Mouse (Mus musculus) left cerebral cortex, postnatal 36 days (tissue): ENCODE measurements around the gene Gga2. TPM values are rescaled to one million over a fixed set of nuclear protein-coding genes. Genes with fewer than 3 reads are reported as not detected.
A peak's percentile ranks its signal among the peaks of the same experiment; 100 is the strongest.

Experiments
- DNase-seq, 2 experiments: peaks; one replicate each; pipeline ENCODE4 v3.0.0; 2021 to 2022; ENCODE audit warnings: low spot score in 2 of 2, mixed read lengths in 1 of 2
- intact Hi-C: fragments of 180-260 bp; cut with DNase I; formaldehyde crosslinking; loops from one replicate; pipeline ENCODE4 v1.15.1; 2025
- total RNA-seq, 2 experiments: library from RNA; stranded (reverse); gene quantifications; 2 replicates each; pipeline ENCODE4 v1.2.3; 2021

Gga2 gene
- total RNA-seq, 2 experiments from 2014 or later = 26.8 to 34.8 TPM

DNA sequence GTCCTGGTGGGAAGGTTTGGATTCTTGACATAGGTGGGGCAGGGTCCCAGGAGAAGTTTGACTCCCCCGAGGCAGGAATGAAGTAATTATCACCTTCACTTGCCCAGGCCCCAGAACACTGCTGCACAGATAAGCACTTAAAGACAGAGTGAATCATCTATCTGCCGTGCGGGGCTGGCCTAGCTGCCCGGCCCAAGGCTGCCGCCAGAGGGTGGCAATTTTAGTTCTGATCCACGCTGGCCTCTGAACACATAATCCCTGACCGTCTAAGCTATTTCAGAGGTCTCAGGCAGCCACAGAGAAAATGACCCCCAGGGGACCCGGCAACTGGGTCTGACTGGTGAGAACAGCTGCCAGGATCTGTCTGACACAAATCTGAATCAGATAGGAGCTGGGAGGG is 5.9 kb downstream of the Gga2 start:
- DNase-seq = no peak
- intact Hi-C loops = no loop called here

DNA sequence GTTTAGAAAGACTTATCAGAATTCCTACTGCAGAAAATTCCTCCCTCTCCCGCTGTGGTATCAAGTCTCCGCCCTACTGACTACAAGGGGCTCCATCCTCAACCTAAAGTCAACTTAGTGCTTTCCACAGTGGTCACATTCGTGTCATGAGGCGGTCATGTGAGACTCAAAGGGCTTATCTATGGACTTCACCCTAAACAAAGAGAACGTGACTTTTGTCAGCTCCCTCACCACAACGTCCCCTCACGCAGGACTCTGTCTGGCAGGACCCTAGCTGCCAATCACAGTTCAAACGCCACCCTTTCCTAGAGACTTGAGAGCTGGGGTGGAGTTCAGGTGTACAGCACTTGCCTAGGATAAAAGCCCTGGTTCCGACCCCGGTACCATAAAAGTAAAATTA is 8.1 kb downstream of the Gga2 start:
- intact Hi-C loops = no loop called here
- no peak for DNase-seq

DNA sequence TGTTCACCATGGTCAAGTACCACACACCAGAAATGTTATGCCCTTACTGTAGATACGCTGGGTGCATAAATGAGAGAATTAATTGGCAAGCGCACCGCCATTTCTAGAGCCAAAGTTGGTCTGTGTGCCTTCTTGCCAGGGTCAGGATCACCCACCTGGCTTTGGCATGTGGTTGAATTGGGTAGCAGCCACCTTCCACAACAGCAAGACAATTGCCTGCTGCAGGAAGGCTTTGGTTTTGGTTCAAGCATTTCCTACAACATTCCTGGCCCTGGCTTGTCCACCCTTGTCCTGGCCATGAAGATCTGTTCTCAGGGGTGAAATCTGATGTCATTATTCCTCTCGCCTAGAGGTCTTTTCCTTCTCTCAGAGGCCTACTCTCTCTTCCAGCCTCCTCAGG is 8.7 kb downstream of the Gga2 start:
- intact Hi-C loops = no loop called here
- no peak for DNase-seq

- intact Hi-C loops = no loop called here
These were observed 20.6 kb downstream of the Gga2 start for GRCm38 (mm10) chr7:122000396-122000795.

DNA sequence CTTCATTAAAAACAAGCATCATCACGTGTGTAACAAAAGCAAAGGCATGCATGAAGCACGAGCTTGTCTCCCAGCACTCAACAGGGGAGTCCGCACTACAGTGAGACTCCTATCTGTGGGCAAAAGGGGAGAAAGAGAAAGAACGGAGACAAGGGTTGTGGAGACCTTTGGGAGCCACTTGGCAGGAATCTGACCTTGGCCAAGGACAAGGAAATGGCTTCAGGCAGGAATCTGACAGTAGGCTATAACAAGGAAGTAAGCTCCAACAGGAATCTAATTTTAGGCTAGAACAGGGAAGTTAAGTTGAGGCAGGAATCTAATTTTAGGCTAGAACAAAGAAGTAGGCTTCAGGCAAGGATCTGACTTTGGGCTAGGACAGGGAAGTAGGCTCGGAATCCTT is 25.1 kb downstream of the Gga2 start:
- DNase-seq = no peak
- intact Hi-C loops = no loop called here

More at GRCm38 (mm10) chr7:122000396-122000795, 20.6 kb downstream of the Gga2 start:
- no peak for DNase-seq

DNA sequence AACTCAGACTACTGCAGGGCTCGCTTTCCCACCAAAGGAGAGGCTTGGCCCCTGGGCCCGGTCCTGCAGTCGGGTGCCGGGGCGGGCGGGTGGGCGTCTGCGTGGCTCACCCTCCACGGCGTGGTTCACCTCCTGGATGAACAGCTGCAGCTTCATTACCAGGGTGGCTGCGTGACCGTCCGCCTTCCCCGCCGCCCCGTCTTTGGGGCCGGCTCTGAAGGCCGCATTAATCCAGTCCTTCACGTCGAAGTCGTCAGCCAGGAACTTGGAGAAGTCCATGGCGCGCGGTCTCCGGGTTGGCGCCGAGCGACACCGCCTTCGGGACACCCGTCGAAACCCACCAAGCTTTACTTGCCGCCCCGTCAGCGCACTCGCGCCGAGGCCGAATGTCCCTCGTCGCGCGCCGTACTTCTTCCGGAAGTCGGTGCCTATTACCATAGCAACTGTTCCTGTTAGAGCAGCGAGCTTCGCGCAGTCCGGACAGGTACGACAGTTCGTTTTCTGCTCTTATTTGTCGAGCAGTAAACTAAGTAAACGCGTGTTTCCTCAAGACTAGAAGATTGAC is 39.6 kb downstream of the Gga2 start, which contains the start of gene Cog7:
Gene Cog7 (minus strand): TSS at position 405 of the 565 bp plus-strand sequence.
- intact Hi-C loops = no loop called here
- peak; percentile 92 for DNase-seq

- intact Hi-C loops = no loop called here
These were observed 46.0 kb downstream of the Gga2 start for GRCm38 (mm10) chr7:121975031-121975430.

GRCm38 (mm10) chr7:121971698-121972097 is 49.3 kb downstream of the Gga2 start:
- intact Hi-C loops = no loop called here
- no peak for DNase-seq

More at GRCm38 (mm10) chr7:121975031-121975430, 46.0 kb downstream of the Gga2 start:
- DNase-seq = no peak

DNA sequence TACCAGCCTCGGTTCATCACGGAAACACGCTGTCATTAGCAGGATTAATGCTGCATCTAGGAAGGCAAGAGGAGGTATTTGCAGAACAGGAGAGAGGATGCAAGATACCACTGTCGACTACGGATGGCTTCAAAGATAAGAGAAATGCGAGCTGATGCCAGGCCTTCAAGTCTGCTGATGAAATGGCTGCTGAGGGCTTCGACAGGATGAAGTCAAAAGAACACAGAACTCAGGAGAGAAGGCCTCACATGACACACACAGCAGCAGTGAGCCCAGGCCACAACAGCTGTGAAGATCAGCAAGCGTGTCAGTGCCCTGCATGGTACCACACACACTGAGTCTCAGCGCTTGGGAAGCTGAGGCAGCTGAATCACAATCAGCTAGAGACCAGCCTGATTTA is 50.8 kb downstream of the Gga2 start:
- intact Hi-C loops = no loop called here
- DNase-seq = no peak

GRCm38 (mm10) chr7:121968816-121969215 is 52.2 kb downstream of the Gga2 start:
- intact Hi-C loops = no loop called here
- no peak for DNase-seq

DNA sequence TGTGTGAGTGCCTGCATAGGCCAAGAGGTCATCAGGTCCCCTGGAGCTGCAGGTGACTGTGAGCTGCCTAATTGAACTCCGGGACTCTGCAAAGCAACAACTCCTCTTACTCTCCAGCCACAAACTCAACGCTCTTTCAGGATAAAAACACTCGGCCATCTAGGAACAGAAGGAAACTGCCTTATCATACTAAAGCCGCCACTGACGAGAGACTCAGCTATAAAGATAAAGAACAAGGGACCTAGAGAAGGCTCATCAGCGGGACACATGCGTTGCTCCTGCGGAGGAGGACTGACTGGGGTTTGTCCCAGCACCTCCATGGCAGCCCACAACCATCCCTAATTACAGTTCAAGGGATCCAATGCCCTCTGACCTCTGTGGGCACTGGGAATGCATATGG is 52.8 kb downstream of the Gga2 start:
- intact Hi-C loops = no loop called here

GRCm38 (mm10) chr7:121966169-121966568 is 54.9 kb downstream of the Gga2 start:
- no peak for DNase-seq
- intact Hi-C loops = no loop called here

More for the DNA sequence above, 52.8 kb downstream of the Gga2 start:
- DNase-seq = no peak

DNA sequence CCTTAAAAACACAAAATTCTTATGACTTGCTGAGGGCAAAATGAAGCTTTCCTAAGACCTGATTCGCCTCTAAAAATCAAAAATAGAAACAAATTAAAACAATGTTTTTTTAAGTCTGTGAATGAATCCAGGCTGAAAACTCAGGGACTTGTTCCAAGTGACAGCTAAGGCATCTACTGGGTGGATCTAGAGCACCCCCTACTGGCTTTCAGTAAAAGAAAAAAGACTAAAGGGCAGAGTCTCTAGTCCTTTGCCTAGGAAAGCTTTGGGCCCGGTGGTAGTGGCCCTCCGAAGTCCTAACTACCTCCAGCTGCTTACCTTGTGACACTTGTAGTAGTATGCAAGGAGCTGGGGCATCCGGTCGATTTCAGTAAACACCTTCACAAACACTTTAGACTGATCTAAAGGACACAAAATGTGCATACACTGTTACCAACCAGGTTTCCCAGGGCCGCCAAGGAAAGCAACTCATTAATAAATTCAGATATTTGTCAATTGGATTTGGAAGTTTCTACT is 57.1 kb downstream of the Gga2 start:
- intact Hi-C loops = loop anchor here (2.0 kb wide), 1 partner anchor 229 kb away; the partner anchor contains the start of gene Scnn1g
- peak in 1 of 2 experiments; percentile 39 for DNase-seq

DNA sequence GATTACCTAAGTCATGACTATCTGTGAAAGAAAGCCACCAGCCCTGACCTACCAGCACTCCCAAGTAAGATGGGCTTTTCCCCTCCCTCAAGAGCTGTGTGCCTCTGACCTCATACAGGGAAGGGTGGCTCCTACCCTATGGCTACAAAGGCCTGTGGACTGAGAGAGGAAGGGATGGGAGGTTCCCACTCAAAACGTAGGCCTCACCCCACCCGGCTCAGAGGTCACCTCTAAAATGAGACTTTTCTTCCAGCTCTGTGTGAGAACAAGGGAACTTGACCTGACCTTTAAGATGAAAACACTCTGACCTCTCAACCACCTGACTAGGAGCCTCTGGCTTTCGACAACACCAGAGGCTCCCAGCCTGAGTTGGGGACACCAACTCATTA is 58.5 kb downstream of the Gga2 start:
- intact Hi-C loops = loop anchor here (2.0 kb wide), 1 partner anchor 228 kb away; the partner anchor contains the start of gene Scnn1g
- DNase-seq = no peak

- no peak for DNase-seq
- intact Hi-C loops = loop anchor here (2.0 kb wide), 1 partner anchor 227 kb away; the partner anchor contains the start of gene Scnn1g
These were observed 59.0 kb downstream of the Gga2 start for GRCm38 (mm10) chr7:121961913-121962570.

DNA sequence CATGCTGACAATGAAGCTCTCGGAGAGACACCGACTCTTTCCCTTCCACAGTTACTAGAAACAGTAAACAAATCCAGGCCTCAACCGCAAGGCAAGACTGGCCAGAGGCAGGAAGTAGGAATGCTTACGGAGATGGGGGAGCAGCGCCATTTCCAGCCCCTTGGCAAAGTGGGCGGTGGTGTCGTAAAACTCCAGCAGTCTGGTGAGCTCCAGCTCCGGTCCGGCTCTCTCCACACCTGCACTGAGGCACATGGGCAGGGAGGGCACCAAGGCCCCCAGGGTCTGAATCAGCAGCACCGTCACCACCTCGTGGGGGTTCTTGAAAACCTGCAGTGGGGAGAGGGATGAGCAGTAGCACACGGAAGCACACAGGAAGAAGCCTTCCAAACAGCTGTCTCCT is 65.2 kb downstream of the Gga2 start:
- intact Hi-C loops = no loop called here

DNA sequence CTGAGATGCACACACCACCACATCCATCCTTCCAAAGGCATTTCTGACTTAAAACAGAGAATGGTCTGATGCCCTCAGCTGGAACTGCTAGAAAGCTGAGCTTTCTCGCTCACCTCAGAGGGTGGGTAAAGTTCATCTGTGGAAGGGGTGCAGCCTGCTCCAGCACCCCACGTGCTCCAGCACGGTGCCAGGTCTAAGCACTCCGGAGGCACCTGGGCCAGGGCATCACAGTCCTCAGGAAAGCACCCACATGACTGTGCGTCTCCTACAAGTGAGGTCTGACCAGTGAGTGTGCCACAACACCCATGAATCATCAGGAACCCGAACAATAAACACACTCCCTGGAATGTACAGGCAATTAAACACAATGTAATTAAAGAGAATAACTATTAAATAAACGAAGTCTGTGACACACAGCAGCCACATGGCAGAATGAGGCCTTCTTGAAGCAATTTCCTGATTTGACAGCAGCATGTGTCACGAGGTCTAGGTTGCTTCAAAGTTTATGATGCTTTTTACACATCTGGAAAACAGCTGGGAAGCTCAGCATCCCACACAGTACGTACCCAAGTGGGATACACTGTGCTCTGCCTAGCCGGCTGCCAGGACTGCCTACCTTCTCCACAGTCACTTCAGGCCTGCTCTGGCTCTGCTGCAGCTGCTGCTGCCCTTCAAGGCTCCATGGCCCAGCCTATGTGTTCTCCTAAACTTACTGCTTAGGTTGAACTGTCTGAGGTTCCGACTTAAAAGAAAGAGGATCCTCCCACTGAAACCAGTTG is 65.9 kb downstream of the Gga2 start:
- DNase-seq = no peak
- intact Hi-C loops = no loop called here

More for the DNA sequence above, 65.2 kb downstream of the Gga2 start:
- no peak for DNase-seq

GRCm38 (mm10) chr7:121947513-121947912 is 73.5 kb downstream of the Gga2 start:
- intact Hi-C loops = no loop called here

DNA sequence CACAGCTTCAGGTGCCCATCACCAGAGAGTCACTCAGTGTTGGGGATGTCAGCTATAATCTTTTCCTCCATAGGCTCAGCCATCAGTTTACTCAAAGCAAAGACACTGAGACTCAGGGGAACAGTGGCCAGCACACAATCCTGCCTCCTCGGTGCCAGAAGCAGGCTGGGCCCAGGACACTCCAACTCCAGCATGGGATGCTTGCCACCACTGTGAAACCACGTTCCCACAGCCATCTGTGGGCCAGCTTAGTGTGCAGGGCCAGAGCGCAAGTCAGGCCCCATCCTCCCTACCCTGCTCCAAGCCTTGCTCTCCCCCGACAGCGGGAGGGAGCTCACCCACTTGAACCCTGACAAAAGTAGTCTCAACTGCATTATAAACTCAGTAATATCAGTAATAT is 74.8 kb downstream of the Gga2 start:
- intact Hi-C loops = no loop called here
- no peak for DNase-seq

More at GRCm38 (mm10) chr7:121947513-121947912, 73.5 kb downstream of the Gga2 start:
- DNase-seq = no peak

GRCm38 (mm10) chr7:121942371-121942770 is 78.7 kb downstream of the Gga2 start:
- DNase-seq = no peak
- intact Hi-C loops = no loop called here
